Mouse (Mus musculus) layer of hippocampus, adult 8-10 months (tissue): ENCODE data around the gene Dusp11. TPM values are rescaled to one million over a fixed set of nuclear protein-coding genes. Genes with fewer than 3 reads are reported as not detected.
"Not testable (repeated sequence)": the region's sequence is repeated elsewhere in the genome, so short reads cannot be mapped to it uniquely, and the experiment has no call there.

ENCODE experiments used
- DNase-seq, 2 experiments: peaks; one replicate each; pipeline ENCODE4 v3.0.0; 2022; ENCODE audit warnings: low spot score in 2 of 2
- total RNA-seq, 4 experiments: library from RNA; stranded (reverse); gene quantifications; 2 replicates each; pipeline ENCODE4 v1.2.4; 2022

Gene Dusp11
- total RNA-seq, result 100 to 1,000 TPM in 1 of 4 experiments, 10 to 100 TPM in 3; 67.2 to 128 (median 86.1) TPM

- peak; percentile 88 to 93 for DNase-seq
Observed at GRCm38 (mm10) chr6:85961101-85962091, at the start of gene Dusp11. TSS of gene Dusp11 (minus strand) at chr6:85961667.

GRCm38 (mm10) chr6:86009980-86010379 is 48.5 kb upstream of the Dusp11 start:
- peak in 1 of 2 experiments; percentile 68 for DNase-seq

GRCm38 (mm10) chr6:86004271-86005148 is 43.0 kb upstream of the Dusp11 start:
- peak; percentile 54 to 76 for DNase-seq

- DNase-seq, result no peak
Observed at GRCm38 (mm10) chr6:86003405-86003925, 42.0 kb upstream of the Dusp11 start.

GRCm38 (mm10) chr6:85990774-85991173 is 29.3 kb upstream of the Dusp11 start:
- DNase-seq, result not testable (repeated sequence)

GRCm38 (mm10) chr6:85989570-85989969 is 28.1 kb upstream of the Dusp11 start:
- not testable (repeated sequence) for DNase-seq

GRCm38 (mm10) chr6:85984351-85984750 is 22.9 kb upstream of the Dusp11 start:
- DNase-seq, result no peak

- DNase-seq, result not testable (repeated sequence)
Observed at GRCm38 (mm10) chr6:85978736-85979135, 17.3 kb upstream of the Dusp11 start.

- no peak for DNase-seq
Observed at GRCm38 (mm10) chr6:85976242-85976641, 14.8 kb upstream of the Dusp11 start.

GRCm38 (mm10) chr6:85975761-85976160 is 14.3 kb upstream of the Dusp11 start:
- no peak for DNase-seq

GRCm38 (mm10) chr6:85974941-85975617 is 13.6 kb upstream of the Dusp11 start:
- DNase-seq, result no peak

GRCm38 (mm10) chr6:85973336-85973735 is 11.9 kb upstream of the Dusp11 start:
- DNase-seq, result no peak

GRCm38 (mm10) chr6:85972699-85973098 is 11.2 kb upstream of the Dusp11 start:
- DNase-seq, result no peak

GRCm38 (mm10) chr6:85969889-85970288 is 8.4 kb upstream of the Dusp11 start:
- no peak for DNase-seq

GRCm38 (mm10) chr6:85966686-85967085 is 5.2 kb upstream of the Dusp11 start:
- DNase-seq, result no peak

- DNase-seq, result not testable (repeated sequence)
Observed at GRCm38 (mm10) chr6:85966081-85966480, 4.6 kb upstream of the Dusp11 start.

- DNase-seq, result no peak
Observed at GRCm38 (mm10) chr6:85957581-85957980, 3.9 kb downstream of the Dusp11 start.

- peak in 1 of 2 experiments; percentile 24 for DNase-seq
Observed at GRCm38 (mm10) chr6:85948549-85948948, 12.9 kb downstream of the Dusp11 start.

GRCm38 (mm10) chr6:85942469-85942868 is 19.0 kb downstream of the Dusp11 start:
- no peak for DNase-seq

- DNase-seq, result no peak
Observed at GRCm38 (mm10) chr6:85938701-85939100, 22.8 kb downstream of the Dusp11 start.
